Mouse (Mus musculus): ENCODE data around the gene Rhox2g.
"Not testable (repeated sequence)": the region's sequence is repeated elsewhere in the genome, so short reads cannot be mapped to it uniquely, and the experiment has no call there.

- not testable (repeated sequence) for TF ChIP-seq HCFC1 (IDR thresholded peaks at IDR 0.05; ENCODE audit: borderline replicate concordance, insufficient read depth, low read length); ZNF384 (IDR thresholded peaks at IDR 0.05; ENCODE audit: low read depth, low read length); ZC3H11A (IDR thresholded peaks at IDR 0.05; ENCODE audit: borderline replicate concordance, low read depth, low read length); CHD2 (IDR thresholded peaks at IDR 0.05; ENCODE audit: low read depth, low read length); MAFK (IDR thresholded peaks at IDR 0.05; ENCODE audit: insufficient read depth, low read depth, low read length)
These were observed at the start of gene Rhox2g for GRCm38 (mm10) chrX:37643370-37643769.
